Mouse (Mus musculus) bone marrow, adult 2 months (tissue): Measurements from ENCODE around the gene Mum1.

ENCODE experiments used
- CTCF ChIP-seq: fragments of 200-500 bp; IDR thresholded peaks from 2 replicates; pipeline ENCODE4 v1.5.1; 2011; ENCODE audit warnings: low read length, control low read depth; ENCODE audit not compliant: control insufficient read depth, insufficient read depth
- POLR2A ChIP-seq: fragments of 200-500 bp; IDR thresholded peaks from 2 replicates; pipeline ENCODE4 v1.6.1; 2011; ENCODE audit warnings: low read depth, mild to moderate bottlenecking, control low read depth, low read length, borderline replicate concordance; ENCODE audit not compliant: control insufficient read depth

DNA sequence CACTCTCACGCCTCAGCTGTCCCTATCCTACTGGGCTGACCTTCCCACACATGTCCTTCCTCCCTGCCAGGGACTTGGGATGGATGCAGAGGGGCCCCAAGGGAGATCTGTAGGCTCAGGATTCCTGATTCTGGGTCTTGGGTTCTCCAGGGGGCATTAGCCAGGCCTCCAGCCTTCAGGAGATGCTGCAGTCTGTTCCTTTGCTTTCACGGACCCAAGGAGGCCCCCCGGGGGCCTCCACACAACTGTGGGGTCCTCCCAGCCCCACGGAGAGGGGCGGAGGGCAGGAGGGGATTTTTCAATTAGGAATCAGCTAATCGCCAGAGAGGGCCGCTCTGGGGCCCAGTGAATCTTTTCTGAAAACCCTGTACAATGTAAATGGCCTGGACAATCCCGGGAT, 31.8 kb upstream of the Mum1 start:
- TF ChIP-seq CTCF (no peak), POLR2A (no peak)
